Mouse (Mus musculus) spleen, embryonic (tissue): ENCODE measurements around the gene Kcnmb3.

Experiments
- CTCF ChIA-PET: fragments of 350-600 bp; sonication (Branson Sonifier 250); formaldehyde crosslinking; loops from one replicate; lab custom pipeline; 2022; lab: Charles Lee

Gene Kcnmb3

DNA sequence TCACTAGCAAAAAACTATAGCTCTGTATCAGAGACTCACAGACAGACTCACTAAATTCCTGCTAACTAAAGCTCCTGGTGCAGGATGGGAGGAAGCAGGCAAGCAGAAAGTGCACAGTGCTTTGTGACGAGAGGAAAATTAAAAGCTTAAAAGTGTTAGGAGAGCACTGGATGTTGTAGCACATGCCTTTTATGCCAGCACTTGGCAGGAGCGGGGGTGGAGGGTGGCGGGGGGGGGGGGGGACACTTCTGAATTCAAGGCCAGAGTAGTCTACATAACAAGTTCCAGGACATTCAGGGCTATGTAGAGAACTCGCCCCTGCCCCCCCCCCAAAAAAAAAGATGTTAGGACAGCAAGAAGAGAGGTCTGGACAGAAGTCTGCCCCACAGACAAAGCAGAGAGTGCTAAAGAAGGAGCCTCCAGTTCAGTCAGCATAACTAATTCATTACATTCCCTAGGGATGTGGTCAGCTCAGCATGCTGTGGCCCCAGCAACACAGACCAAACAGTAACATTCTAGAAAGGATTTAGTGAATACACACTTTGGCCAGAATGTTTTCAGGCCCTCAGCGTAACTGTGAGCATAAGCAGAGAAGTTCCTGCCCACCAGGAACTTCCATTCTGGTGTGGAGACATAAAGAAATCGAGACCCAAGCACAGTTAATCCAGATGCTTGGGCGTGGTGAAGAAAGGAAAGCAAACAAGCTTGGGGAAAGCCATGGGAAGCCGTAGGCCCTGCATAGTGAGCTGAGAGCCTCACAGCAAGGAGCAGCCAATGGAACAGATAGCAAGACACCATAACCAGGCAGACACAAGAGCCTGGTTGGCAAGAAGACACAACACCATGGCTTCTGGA, 4.1 kb upstream of the Kcnmb3 start:
- CTCF ChIA-PET: interaction anchor here (0.6 to 1.2 kb wide), 2 partner anchors 43 to 163 kb away, joined by 4 to 21 read pairs; no protein-coding TSS in a partner anchor

DNA sequence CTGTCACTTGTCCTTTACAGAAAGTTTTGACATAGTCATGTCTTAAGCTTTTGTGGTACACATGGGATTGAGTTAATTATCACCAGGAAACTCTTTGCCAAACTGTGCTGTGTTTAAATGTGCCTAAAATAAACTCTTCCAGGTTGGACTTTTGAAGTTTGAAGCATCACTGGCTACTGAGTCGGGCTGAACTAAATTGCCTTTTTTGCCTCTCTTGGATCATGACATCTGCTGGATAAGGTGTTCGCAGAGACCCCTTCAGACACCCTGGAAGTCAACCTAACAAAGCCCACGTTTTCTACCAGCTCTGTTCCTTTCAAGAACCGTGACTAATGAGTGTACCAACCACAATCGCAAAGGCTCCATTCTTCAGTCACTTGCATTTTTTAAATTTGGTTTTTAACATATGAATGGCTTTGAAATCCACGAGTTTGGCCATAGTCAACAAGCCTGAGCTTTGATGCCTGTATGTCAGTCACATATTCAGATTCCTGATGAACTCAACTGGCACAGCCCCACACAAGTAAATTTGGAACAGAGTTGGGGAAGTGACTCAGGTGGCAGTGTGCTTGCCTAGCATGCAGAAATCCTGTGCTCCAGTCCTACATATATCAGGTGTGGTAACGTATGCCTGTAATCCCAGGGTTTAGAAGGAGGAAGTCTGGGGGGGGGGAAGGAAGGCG, 3.2 kb upstream of the Kcnmb3 start:
- CTCF ChIA-PET: interaction anchor here (0.6 to 1.2 kb wide), 3 partner anchors 23 to 162 kb away, joined by 3 to 21 read pairs (median 4); no protein-coding TSS in a partner anchor

DNA sequence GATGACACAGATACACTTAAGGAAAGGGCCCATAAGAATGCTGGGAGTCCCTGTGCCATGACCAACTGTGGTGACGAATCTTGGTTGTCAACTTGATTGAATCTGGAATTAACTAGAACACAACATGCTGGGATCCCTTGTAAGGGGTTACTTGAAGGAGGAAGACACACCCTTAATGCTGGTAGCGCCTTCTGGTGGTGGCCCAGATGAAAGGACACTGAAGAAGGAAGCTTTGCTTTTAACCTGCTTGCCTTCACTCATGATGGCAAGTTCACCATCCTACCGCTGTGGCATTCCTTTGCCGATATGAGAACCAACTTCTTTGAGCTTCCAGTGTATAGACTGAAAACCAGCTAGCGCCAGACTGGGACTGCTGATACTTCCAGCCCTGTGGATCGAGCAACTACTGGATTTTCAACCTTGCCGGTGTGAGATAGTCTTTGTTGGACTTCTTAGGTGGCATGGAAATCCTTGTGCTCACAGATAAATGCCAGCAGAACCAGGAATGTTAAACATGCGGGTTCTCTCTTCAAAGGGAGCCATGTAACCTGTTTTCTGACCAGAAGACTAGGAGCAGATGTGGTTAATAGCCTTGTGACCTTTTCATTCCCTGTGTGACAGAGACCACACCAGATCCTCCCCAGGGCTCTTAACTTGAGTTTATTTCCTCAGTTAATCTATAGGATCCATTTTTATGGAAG, 2.5 kb upstream of the Kcnmb3 start:
- CTCF ChIA-PET: interaction anchor here (0.6 to 1.2 kb wide), 2 partner anchors 22 to 205 kb away, joined by 3 to 5 read pairs; no protein-coding TSS in a partner anchor

DNA sequence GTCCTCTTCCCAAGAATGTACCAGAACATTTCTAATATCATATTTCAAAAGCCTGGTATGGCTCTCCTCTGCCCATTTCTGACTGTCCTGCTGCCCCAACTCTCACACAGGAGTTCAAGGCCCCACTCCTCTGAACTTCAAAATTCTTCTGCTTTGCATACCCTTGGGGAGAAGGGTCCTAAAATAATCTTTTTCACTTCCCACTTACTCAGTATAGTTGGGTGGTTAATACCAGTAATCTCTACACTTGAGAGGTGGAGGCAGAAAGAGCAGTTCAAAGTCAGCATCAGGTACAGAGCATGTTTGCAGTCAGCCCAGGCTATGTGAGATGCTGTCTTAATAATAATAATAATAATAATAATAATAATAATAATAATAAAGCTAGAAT, 1.1 kb downstream of the Kcnmb3 start:
- CTCF ChIA-PET: interaction anchor here (0.6 kb wide), 1 partner anchor 1468 kb away, joined by 3 read pairs; no protein-coding TSS in a partner anchor

DNA sequence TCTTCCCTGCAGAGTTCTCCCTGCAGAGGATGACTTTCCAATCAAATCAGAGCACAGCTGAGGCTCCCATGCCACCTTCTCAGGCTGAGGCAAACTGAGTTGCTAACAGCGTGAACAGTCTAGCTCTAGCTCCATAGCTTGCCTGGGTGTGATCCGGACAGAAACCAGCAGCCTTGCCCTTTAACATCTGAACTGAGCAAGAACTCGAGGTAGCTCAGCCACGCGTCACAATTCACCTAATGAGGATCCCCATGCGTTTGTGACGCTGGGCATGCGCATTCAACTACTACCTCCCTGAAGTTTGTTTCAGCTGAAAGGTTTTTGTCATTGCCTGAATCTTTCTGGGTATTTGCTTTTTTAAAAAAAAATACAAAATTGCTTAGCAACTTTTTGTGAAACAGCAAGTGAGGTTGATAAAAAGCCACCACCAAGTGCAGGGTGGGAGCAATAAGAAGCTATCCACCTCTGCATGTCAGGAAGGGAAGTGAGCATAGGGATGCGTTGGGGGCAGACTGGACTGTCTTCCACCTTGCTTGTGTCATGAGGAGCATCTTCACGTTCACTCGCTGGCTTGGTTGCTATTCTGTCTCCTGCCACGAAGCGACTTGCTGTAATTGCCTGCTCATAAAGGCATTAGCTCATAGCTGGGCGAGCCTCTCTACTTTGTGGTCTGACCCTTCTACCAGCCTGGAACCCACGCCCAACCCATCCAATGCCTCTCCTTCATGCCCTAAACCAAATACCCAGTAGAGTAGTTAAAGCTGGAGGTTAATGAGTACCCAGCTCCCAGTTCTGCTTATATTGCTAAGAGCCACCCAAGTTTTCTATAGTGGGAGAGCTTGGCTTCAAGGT, 1.7 kb downstream of the Kcnmb3 start:
- CTCF ChIA-PET: no interaction called here

- CTCF ChIA-PET: interaction anchor here (1.0 kb wide), 1 partner anchor 19 kb away, joined by 3 read pairs; no protein-coding TSS in a partner anchor
Observed at GRCm38 (mm10) chr3:32488172-32488571, 3.9 kb downstream of the Kcnmb3 start.

GRCm38 (mm10) chr3:32486543-32486942, 5.5 kb downstream of the Kcnmb3 start:
- CTCF ChIA-PET: no interaction called here

GRCm38 (mm10) chr3:32483035-32483434, 9.0 kb downstream of the Kcnmb3 start:
- CTCF ChIA-PET: no interaction called here

- CTCF ChIA-PET: interaction anchor here (0.6 kb wide), 1 partner anchor 65 kb away, joined by 4 read pairs; no protein-coding TSS in a partner anchor
Observed at GRCm38 (mm10) chr3:32479961-32480360, 12.1 kb downstream of the Kcnmb3 start.

DNA sequence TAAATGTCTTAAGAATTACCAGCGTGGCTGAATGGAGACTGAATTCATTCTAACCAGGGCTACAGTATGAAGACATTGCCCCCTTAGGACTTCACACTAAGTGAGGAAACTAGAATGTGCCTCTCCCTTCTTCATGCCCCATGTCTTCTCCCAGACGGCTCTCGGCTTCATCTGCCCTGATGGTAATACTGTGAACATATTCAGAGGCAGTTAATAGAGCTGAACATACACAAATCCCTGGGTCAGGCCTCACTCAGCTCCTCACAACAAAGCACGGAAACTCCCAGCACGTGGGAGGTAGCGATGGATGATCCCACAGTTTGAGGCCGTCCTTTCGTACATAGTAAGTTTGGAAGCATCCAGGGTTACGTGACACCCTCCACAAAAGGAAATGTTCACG, 18.8 kb downstream of the Kcnmb3 start:
- CTCF ChIA-PET: no interaction called here

DNA sequence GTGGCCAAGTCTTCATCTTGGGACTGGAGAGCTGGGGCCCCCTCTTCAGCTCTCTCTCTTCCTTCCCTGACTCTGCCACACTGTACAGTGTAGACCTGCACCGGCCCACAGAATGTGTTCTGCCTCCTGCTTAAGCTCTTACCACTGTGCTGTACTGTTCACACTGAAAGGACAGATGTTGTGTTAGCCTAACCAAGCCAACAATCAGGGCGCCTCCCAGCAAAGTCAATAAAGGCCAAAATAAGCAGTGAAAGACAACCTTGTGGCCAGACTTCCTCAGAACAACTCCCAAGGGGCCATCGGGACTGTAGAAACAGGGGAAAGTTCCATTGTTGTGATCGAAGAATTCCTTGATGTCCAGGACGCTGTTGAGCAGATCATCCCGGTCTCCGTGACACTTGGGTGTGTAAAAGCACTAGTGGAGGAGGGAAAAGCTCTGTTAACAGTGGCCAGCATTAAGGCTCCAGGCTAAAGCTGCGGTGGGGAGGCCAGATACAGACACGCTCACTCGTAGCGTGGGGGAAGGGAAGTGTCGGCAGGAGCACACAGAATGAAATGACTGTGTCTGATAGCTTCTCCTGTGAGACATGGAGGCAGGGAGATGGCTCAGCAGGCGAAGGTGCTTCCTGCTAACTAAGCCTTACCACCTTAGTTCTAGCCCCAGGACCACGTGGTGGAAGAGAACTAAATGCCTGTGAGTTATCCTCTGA, 19.7 kb downstream of the Kcnmb3 start:
- CTCF ChIA-PET: interaction anchor here (1.0 kb wide), 1 partner anchor 22 kb away, joined by 3 read pairs; no protein-coding TSS in a partner anchor

DNA sequence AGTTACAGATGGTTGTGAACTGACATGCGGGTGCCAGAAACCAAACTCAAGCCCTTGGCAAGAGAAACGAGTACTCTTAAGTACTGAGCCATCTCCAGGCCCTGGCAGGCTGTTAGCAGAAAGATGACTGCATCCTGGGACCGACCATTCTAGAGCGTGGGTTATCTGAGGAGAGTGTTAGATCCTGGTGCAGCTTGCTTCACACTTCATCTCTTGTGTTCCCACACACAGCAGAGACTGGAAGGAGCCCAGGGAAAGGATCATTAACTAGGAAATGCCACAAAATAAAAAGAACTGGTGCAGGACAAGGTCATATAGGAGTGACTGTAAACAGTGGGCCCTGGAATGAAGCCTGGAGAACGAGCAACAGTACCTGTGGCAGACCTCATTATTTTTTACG, 20.9 kb downstream of the Kcnmb3 start:
- CTCF ChIA-PET: no interaction called here

DNA sequence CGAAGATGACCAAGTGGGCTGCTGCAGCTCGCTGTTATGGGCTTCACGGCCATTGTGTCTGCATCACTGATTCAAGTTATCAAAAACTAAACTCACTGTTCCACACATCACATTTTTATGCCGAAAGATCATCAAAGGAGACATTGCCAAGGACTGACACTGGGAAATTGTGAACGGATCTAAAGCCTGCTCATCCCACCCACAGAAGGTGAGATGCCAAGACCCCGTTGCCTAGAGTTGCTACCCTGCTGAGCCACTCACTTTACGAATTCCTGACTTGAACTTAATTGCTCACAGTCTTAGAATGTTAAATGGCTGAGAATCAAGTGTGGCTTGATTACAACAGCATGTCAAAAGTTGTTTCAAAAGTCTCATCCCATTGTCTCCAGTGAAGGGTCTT, 21.6 kb downstream of the Kcnmb3 start:
- CTCF ChIA-PET: interaction anchor here (0.6 kb wide), 1 partner anchor 39 kb away, joined by 3 read pairs; no protein-coding TSS in a partner anchor

DNA sequence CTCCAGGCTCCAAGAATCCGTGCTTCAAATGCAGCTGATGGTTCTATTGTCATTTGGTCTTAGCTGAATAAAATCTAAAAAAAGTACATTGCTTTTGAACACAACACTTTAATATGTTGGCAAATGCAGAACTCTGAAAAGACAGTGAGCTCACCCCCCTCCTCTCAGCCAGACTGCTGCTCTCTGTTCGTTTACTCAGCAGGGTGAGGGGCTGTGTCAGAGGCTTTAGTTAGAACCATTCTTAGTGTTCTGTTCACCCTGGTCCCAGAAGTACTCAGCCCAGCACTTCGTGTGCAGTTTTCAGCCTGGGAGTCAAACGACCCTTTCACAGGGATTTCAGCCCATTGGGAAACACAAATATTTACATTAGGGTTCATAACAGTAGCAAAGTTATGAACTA, 23.6 kb downstream of the Kcnmb3 start:
- CTCF ChIA-PET: no interaction called here

DNA sequence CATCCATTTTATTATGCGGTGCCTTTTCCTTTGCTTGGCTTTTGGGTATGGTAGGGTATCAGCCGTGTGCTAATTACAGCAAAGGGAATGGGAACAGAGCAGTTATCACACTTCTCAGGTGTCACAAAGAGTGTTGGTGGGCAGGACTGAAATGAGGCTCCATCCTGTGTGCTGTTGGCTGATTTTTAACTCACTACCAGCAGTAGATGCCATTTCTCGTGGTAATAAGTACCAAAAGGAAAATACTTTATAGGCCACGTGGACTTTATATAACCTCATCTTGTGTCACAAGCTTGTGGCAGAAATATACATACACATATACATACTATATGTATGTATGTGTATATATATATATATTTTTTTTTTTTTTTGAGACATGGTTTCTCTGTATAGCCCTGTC, 24.7 kb downstream of the Kcnmb3 start:
- CTCF ChIA-PET: no interaction called here

DNA sequence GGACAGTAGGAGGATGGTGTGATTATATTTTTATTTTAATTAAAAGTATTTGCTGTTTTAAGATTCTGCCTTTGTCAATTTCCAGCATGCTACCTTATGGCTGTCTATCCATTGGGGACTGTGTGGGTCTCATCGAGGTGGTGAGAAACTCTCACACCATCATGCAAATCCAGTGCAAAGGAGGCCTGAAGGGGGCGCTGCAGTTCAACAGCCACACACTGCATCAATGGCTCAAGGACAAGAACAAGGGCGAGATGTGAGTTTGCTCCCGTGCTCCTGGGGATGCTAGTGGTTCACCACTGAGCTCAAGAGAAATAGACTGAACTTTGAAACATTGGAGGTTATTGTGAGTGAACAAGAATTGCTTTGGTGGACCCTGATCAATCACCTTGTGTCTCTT, 32.3 kb downstream of the Kcnmb3 start:
- CTCF ChIA-PET: interaction anchor here (0.6 to 1.2 kb wide), 3 partner anchors 14 to 49 kb away, joined by 4 to 5 read pairs (median 4); no protein-coding TSS in a partner anchor

DNA sequence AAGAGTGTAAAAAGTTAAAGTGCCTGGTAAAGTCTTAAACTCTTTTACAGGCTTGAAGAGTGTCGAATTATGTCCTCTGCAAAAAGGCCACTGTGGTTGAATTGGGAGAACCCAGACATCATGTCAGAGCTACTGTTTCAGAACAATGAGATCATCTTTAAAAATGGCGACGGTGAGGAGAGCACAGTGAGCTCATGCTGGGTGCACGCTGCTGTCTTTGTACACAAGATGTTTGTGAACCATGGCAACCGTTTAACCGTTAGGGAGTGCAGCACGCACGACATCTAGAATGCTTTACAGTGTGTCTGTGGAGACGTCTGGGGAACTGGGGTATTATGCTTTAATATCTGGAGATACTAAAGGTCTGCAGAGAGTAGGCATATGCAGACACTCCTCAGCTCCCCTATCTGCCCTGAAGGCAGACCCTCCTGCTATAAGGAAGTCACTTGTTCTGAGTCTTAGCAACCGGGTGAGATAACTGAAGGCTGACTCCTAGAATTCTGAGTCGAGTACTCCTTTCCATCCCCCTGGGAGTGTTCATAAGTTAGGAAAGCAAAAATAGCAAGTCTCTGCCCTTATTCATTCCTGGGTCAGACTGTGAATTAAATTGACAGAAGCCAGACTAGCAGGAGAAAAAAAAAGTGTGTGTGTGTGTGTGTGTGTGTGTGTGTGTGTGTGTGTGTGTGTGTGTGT, 37.6 kb downstream of the Kcnmb3 start:
- CTCF ChIA-PET: no interaction called here

DNA sequence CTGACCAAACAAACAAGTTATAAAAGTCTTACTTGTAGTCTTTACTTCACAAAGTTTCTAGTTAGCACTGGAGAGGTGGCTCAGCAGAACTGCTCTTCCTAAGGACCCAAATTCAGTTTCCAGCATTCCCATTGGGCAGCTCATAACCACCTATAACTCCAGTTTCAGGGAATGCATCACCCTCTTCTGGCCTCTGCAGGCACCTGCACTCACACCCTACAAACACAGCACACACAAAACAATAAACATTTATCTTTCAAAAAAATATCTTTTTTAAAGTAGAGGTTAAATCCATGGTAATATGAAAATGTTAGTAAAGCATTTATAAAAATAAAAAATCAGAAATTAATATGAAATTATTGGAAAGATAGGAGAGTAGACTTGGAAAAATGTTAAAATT, 50.3 kb downstream of the Kcnmb3 start:
- CTCF ChIA-PET: interaction anchor here (0.7 kb wide), 1 partner anchor 9 kb away, joined by 3 read pairs; no protein-coding TSS in a partner anchor

- CTCF ChIA-PET: no interaction called here
Observed at GRCm38 (mm10) chr3:32438716-32439115, 53.3 kb downstream of the Kcnmb3 start.
